Mouse (Mus musculus) myocyte (in vitro differentiated cells): ENCODE measurements around the gene Gm27021.

ENCODE experiments used
- CEBPB ChIP-seq: IDR thresholded peaks from 2 replicates; pipeline ENCODE4 v1.6.1; 2011; ENCODE audit warnings: mild to moderate bottlenecking, moderate library complexity; ENCODE audit not compliant: poor library complexity, insufficient read depth, severe bottlenecking
- E2F4 ChIP-seq: IDR thresholded peaks from one replicate; pipeline ENCODE4 v1.6.1; 2011; ENCODE audit warnings: mild to moderate bottlenecking, control low read depth, moderate library complexity; ENCODE audit not compliant: insufficient read depth
- MAX ChIP-seq: IDR thresholded peaks from one replicate; pipeline ENCODE4 v1.6.1; 2011; ENCODE audit warnings: low read depth, mild to moderate bottlenecking, control low read depth
- POLR2A ChIP-seq: IDR thresholded peaks from one replicate; pipeline ENCODE4 v1.6.1; 2011; ENCODE audit warnings: low read depth, mild to moderate bottlenecking, control low read depth, moderate library complexity; ENCODE audit not compliant: insufficient read length
- POLR2AphosphoS2 ChIP-seq: IDR thresholded peaks from one replicate; pipeline ENCODE4 v1.6.1; 2011; ENCODE audit warnings: low read depth, control low read depth; ENCODE audit not compliant: insufficient read length
- SRF ChIP-seq: IDR thresholded peaks from one replicate; pipeline ENCODE4 v1.6.1; 2011; ENCODE audit warnings: low read depth; ENCODE audit not compliant: control insufficient read depth, insufficient read length
- TCF12 ChIP-seq: IDR thresholded peaks from one replicate; pipeline ENCODE4 v1.6.1; 2011; ENCODE audit warnings: mild to moderate bottlenecking, control low read depth; ENCODE audit not compliant: poor library complexity, insufficient read depth, severe bottlenecking
- USF1 ChIP-seq: IDR thresholded peaks from one replicate; pipeline ENCODE4 v1.6.1; 2011; ENCODE audit warnings: low read depth, mild to moderate bottlenecking, control low read depth, moderate library complexity

- no peak for TF ChIP-seq POLR2A
- no peak for TF ChIP-seq MAX
- TF ChIP-seq CEBPB: no peak
- TF ChIP-seq TCF12: no peak
- TF ChIP-seq E2F4: no peak
- no peak for TF ChIP-seq USF1
- TF ChIP-seq POLR2AphosphoS2: no peak
- no peak for TF ChIP-seq SRF
These were observed 18.2 kb upstream of the Gm27021 start for GRCm38 (mm10) chr8:120686051-120686450.
